Mouse (Mus musculus): ENCODE results near the gene Slc6a16.

The Slc6a16 gene

GRCm38 (mm10) chr7:45240633-45241388 is at the start of gene Slc6a16:
Gene Slc6a16 (plus strand): TSS chr7:45241085.
- no peak for DNase-seq (ENCODE audit: extremely low spot score, low read depth, low spot score)

- DNase-seq (ENCODE audit: extremely low spot score, low read depth, low spot score), result no peak
These were observed 49.7 kb upstream of the Slc6a16 start for GRCm38 (mm10) chr7:45191161-45191560.

- peak; percentile 33 for DNase-seq (ENCODE audit: extremely low spot score, low read depth, low spot score)
These were observed 49.0 kb upstream of the Slc6a16 start for GRCm38 (mm10) chr7:45191803-45192363.

GRCm38 (mm10) chr7:45192585-45193310 is 48.1 kb upstream of the Slc6a16 start:
- no peak for DNase-seq (ENCODE audit: extremely low spot score, low read depth, low spot score)

GRCm38 (mm10) chr7:45193406-45193805 is 47.5 kb upstream of the Slc6a16 start:
- DNase-seq (ENCODE audit: extremely low spot score, low read depth, low spot score), result no peak

- no peak for DNase-seq (ENCODE audit: extremely low spot score, low read depth, low spot score)
These were observed 46.8 kb upstream of the Slc6a16 start for GRCm38 (mm10) chr7:45193871-45194785.

- DNase-seq (ENCODE audit: extremely low spot score, low read depth, low spot score), result no peak
These were observed 45.3 kb upstream of the Slc6a16 start for GRCm38 (mm10) chr7:45195341-45196175.

- no peak for DNase-seq (ENCODE audit: extremely low spot score, low read depth, low spot score)
These were observed 44.7 kb upstream of the Slc6a16 start for GRCm38 (mm10) chr7:45196176-45196535.

- no peak for DNase-seq (ENCODE audit: extremely low spot score, low read depth, low spot score)
These were observed 43.9 kb upstream of the Slc6a16 start for GRCm38 (mm10) chr7:45196994-45197393.

GRCm38 (mm10) chr7:45198435-45198834 is 42.5 kb upstream of the Slc6a16 start:
- DNase-seq (ENCODE audit: extremely low spot score, low read depth, low spot score), result peak; percentile 41

GRCm38 (mm10) chr7:45198961-45199360 is 41.9 kb upstream of the Slc6a16 start:
- DNase-seq (ENCODE audit: extremely low spot score, low read depth, low spot score), result no peak

GRCm38 (mm10) chr7:45202654-45203053 is 38.2 kb upstream of the Slc6a16 start:
- no peak for DNase-seq (ENCODE audit: extremely low spot score, low read depth, low spot score)

- peak; percentile 97 for DNase-seq (ENCODE audit: extremely low spot score, low read depth, low spot score)
These were observed 36.3 kb upstream of the Slc6a16 start, which contains the start of gene Ccdc155 for GRCm38 (mm10) chr7:45204380-45205143. Gene Ccdc155 (minus strand): TSS chr7:45204892.

- no peak for DNase-seq (ENCODE audit: extremely low spot score, low read depth, low spot score)
These were observed 32.6 kb upstream of the Slc6a16 start for GRCm38 (mm10) chr7:45208260-45208659.

GRCm38 (mm10) chr7:45211070-45211469 is 29.8 kb upstream of the Slc6a16 start:
- DNase-seq (ENCODE audit: extremely low spot score, low read depth, low spot score), result no peak

GRCm38 (mm10) chr7:45211851-45212251 is 29.0 kb upstream of the Slc6a16 start, which contains the start of gene Dkkl1:
Gene Dkkl1 (minus strand): TSS chr7:45212147.
- no peak for DNase-seq (ENCODE audit: extremely low spot score, low read depth, low spot score)

- DNase-seq (ENCODE audit: extremely low spot score, low read depth, low spot score), result no peak
These were observed 28.5 kb upstream of the Slc6a16 start for GRCm38 (mm10) chr7:45212356-45212755.

GRCm38 (mm10) chr7:45213708-45214107 is 27.2 kb upstream of the Slc6a16 start:
- DNase-seq (ENCODE audit: extremely low spot score, low read depth, low spot score), result no peak
